Mouse (Mus musculus): Measurements from ENCODE around the gene Trappc6a. TPM values are rescaled to one million over a fixed set of nuclear protein-coding genes. Genes with fewer than 3 reads are reported as not detected.

Trappc6a gene
- polyA plus RNA-seq, 1 experiment from 2014 or later, result 49.3 TPM

DNA sequence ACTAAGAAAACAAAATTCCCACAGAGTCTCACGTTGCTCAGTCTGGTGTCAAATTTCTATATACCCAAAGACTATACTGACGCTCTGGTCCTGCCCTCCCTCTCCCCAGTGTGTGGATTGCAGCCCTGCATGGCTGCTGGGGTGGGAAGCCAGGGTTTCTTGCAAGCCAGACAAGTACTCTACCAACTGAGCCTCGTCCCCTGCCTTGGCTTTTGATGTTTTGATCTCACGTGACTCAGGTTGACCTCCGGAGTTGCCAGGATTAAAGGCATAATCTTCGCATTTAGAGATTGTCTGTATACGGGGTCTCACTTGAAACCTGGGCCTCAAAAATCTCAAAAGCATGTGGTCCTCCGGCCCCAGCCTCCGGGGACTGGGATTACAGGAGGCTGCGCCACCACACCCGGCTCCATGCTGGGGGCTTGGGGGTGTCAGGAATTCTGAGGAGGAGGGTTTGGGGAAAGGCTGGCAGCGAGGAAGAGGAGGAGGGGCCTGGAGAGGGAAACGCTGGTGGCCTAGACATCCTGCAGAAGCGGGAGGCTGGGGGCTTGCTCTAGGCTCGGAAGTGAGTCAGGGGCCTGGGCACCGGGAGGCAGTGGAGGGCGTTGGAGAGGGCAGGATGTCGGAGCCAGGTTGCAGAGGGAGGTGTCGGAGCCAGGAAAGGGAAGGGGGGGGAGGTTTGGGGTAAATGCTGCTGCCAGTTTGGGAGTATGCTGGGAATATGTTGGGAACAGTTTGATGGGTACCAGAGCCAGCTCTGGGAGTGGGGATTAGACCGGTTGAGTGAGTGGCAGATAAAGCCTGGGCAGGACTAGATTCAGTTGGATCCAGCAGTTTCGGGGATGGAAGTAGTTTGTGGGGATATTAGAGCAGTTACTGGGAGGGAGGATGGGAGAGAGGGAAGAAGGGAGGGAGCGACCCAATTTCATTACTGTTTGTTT lies 43.6 kb upstream of the Trappc6a start:
- Histone ChIP-seq H3K9ac (ENCODE audit: low read length) (peak overlapping the region; percentile 7; the same call in 1 of the 2 replicates), H3K27me3 (ENCODE audit: control insufficient read depth, insufficient read depth, low read length) (peaks cover 12% of the 10 kb centered on the region), H3K4me3 (ENCODE audit: low read depth, low read length) (no peak overlapping the region), H3K27ac (ENCODE audit: low read depth, low read length) (peak overlapping the region; percentile 23; the same call in 1 of the 2 replicates), H3K9me3 (ENCODE audit: control insufficient read depth, low read length) (no peaks in the 10 kb centered on the region), H3K36me3 (ENCODE audit: control insufficient read depth, insufficient read depth, low read length) (no peaks in the 10 kb centered on the region), H3K4me2 (ENCODE audit: low read depth) (peak overlapping the region; percentile 10; the same call in 1 of the 2 replicates), H3K4me1 (ENCODE audit: control insufficient read depth, insufficient read depth, low read length) (no peaks in the 10 kb centered on the region)
- ATAC-seq (ENCODE audit: insufficient read depth, low FRiP score, low TSS enrichment) (no peak), DNase-seq (ENCODE audit: low spot score) (no peak)
- WGBS, result 10% methylated on average over 22 of the region's 22 CpGs

DNA sequence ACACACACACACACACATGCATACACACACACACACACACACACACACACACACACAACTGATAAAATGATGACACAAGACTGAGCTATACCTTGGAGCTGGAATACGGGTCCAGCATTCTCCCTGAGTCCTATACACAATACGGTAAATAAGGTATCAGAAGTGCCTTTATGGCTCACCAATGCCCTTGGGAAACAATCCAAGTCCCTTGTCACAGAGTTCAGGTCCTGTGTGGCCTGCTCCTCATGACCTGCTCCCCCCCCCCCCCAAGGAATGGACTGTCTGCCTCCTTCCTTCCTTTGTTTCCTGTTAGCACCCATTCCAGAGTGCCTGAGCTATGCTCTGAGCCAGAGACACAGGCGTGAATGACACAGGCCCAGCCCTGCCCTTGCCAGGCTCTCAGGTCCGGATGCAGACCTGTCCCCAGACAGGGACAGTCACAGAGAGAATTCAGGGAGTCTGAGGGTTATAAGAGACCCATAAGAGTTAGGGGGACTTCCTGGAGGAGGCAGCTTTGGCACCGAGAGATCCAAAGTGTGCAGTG lies 41.5 kb upstream of the Trappc6a start:
- no peaks in the 10 kb centered on the region for H3K36me3 ChIP-seq (ENCODE audit: control insufficient read depth, insufficient read depth, low read length)
- DNase-seq (ENCODE audit: low spot score) (no peak), ATAC-seq (ENCODE audit: insufficient read depth, low FRiP score, low TSS enrichment) (no peak)
- no peak overlapping the region for H3K9ac ChIP-seq (ENCODE audit: low read length)
- 65% methylated on average over 5 of the region's 5 CpGs for WGBS
- no peak overlapping the region for H3K27ac ChIP-seq (ENCODE audit: low read depth, low read length)
- H3K9me3 ChIP-seq (ENCODE audit: control insufficient read depth, low read length), result no peaks in the 10 kb centered on the region
- peaks cover 28% of the 10 kb centered on the region for H3K27me3 ChIP-seq (ENCODE audit: control insufficient read depth, insufficient read depth, low read length)
- no peak overlapping the region for H3K4me2 ChIP-seq (ENCODE audit: low read depth)
- no peaks in the 10 kb centered on the region for H3K4me1 ChIP-seq (ENCODE audit: control insufficient read depth, insufficient read depth, low read length)
- no peak overlapping the region for H3K4me3 ChIP-seq (ENCODE audit: low read depth, low read length)

DNA sequence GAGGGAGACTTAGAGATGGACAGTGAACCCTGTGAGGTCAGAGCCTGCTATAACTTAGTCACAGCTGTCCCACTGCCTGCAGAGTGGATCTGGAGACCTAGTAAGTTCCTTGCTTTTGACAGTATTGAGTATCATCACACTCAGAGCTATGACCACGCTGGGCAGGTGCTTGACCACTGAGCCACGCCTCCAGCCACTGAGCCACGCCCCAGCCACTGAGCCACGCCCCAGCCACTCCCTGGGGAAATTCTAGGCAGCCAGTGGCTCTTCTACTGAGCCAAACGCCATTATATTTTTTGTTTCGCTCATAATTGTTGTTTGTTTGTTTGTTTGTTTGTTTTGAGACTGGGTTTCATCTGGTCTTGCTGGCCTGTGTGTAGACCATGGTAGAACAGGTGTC lies 40.6 kb upstream of the Trappc6a start:
- WGBS, result 46% methylated on average over 6 of the region's 6 CpGs
- H3K4me2 ChIP-seq (ENCODE audit: low read depth), result no peak overlapping the region
- ATAC-seq (ENCODE audit: insufficient read depth, low FRiP score, low TSS enrichment) (no peak), DNase-seq (ENCODE audit: low spot score) (no peak)
- no peak overlapping the region for H3K27ac ChIP-seq (ENCODE audit: low read depth, low read length)
- no peaks in the 10 kb centered on the region for H3K4me1 ChIP-seq (ENCODE audit: control insufficient read depth, insufficient read depth, low read length)
- H3K9ac ChIP-seq (ENCODE audit: low read length), result no peak overlapping the region
- H3K4me3 ChIP-seq (ENCODE audit: low read depth, low read length), result no peak overlapping the region
- no peaks in the 10 kb centered on the region for H3K9me3 ChIP-seq (ENCODE audit: control insufficient read depth, low read length)
- no peaks in the 10 kb centered on the region for H3K36me3 ChIP-seq (ENCODE audit: control insufficient read depth, insufficient read depth, low read length)
- peaks cover 38% of the 10 kb centered on the region for H3K27me3 ChIP-seq (ENCODE audit: control insufficient read depth, insufficient read depth, low read length)

GRCm38 (mm10) chr7:19468279-19468678 lies 39.9 kb upstream of the Trappc6a start:
- no peaks in the 10 kb centered on the region for H3K36me3 ChIP-seq (ENCODE audit: control insufficient read depth, insufficient read depth, low read length)
- no peak overlapping the region for H3K9ac ChIP-seq (ENCODE audit: low read length)
- H3K4me1 ChIP-seq (ENCODE audit: control insufficient read depth, insufficient read depth, low read length), result no peaks in the 10 kb centered on the region
- no peak for DNase-seq (ENCODE audit: low spot score)
- 73% methylated on average over 12 of the region's 12 CpGs for WGBS
- H3K4me3 ChIP-seq (ENCODE audit: low read depth, low read length), result no peak overlapping the region
- ATAC-seq (ENCODE audit: insufficient read depth, low FRiP score, low TSS enrichment), result no peak
- no peak overlapping the region for H3K27ac ChIP-seq (ENCODE audit: low read depth, low read length)
- H3K27me3 ChIP-seq (ENCODE audit: control insufficient read depth, insufficient read depth, low read length), result peaks cover 44% of the 10 kb centered on the region
- no peaks in the 10 kb centered on the region for H3K9me3 ChIP-seq (ENCODE audit: control insufficient read depth, low read length)
- no peak overlapping the region for H3K4me2 ChIP-seq (ENCODE audit: low read depth)

DNA sequence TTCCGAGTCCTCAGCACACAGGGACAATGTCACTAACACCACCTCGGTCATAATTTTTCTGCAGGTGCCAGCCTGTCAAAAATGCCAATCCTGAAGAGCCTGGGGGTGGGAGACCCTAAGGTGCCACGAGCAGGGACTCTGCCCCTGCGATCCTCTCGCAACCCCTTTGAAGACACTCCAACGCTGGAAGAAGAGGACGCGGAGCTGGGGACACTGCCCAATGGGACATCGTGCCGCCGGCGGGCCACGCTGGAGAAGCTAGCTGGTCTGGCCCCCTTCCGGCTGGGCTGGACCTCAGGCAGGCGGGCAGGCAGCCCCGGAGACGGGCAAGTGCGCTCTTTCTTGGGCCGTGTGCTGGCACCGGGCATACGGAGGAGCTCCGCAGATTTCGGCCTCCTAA lies 38.8 kb upstream of the Trappc6a start:
- H3K9me3 ChIP-seq (ENCODE audit: control insufficient read depth, low read length), result no peaks in the 10 kb centered on the region
- WGBS, result 21% methylated on average over 23 of the region's 23 CpGs
- peaks cover 55% of the 10 kb centered on the region for H3K27me3 ChIP-seq (ENCODE audit: control insufficient read depth, insufficient read depth, low read length)
- no peak overlapping the region for H3K4me3 ChIP-seq (ENCODE audit: low read depth, low read length)
- H3K4me1 ChIP-seq (ENCODE audit: control insufficient read depth, insufficient read depth, low read length), result peaks cover 3% of the 10 kb centered on the region; the same call in 1 of the 2 replicates
- H3K4me2 ChIP-seq (ENCODE audit: low read depth), result no peak overlapping the region
- no peaks in the 10 kb centered on the region for H3K36me3 ChIP-seq (ENCODE audit: control insufficient read depth, insufficient read depth, low read length)
- H3K27ac ChIP-seq (ENCODE audit: low read depth, low read length), result no peak overlapping the region
- H3K9ac ChIP-seq (ENCODE audit: low read length), result no peak overlapping the region; the same call in 1 of the 2 replicates
- DNase-seq (ENCODE audit: low spot score) (no peak), ATAC-seq (ENCODE audit: insufficient read depth, low FRiP score, low TSS enrichment) (no peak)

DNA sequence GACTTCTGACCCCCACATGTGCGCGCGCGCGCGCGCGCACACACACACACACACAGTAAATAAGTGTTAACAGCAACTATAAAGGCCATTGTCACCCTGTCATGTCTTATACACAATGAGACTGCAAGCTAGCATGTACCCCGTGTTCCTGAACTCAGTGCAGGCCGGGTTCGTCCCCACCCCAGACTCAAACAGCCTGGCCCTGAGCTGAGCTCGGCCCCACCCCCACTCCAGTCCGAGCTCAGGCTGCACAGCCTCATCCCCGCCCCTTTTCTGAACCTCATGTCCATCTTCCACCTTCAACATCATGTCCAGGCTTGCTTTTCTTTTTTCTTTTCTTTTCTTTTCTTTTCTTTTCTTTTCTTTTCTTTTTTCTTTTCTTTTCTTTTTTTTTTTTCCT lies 37.9 kb upstream of the Trappc6a start:
- H3K27ac ChIP-seq (ENCODE audit: low read depth, low read length), result no peak overlapping the region
- H3K9ac ChIP-seq (ENCODE audit: low read length), result no peak overlapping the region
- H3K9me3 ChIP-seq (ENCODE audit: control insufficient read depth, low read length), result no peaks in the 10 kb centered on the region
- H3K4me3 ChIP-seq (ENCODE audit: low read depth, low read length), result no peak overlapping the region
- DNase-seq (ENCODE audit: low spot score) (no peak), ATAC-seq (ENCODE audit: insufficient read depth, low FRiP score, low TSS enrichment) (no peak)
- peaks cover 4% of the 10 kb centered on the region; the same call in 1 of the 2 replicates for H3K4me1 ChIP-seq (ENCODE audit: control insufficient read depth, insufficient read depth, low read length)
- H3K27me3 ChIP-seq (ENCODE audit: control insufficient read depth, insufficient read depth, low read length), result peaks cover 61% of the 10 kb centered on the region
- WGBS, result 21% methylated on average over 14 of the region's 14 CpGs
- no peaks in the 10 kb centered on the region for H3K36me3 ChIP-seq (ENCODE audit: control insufficient read depth, insufficient read depth, low read length)
- no peak overlapping the region for H3K4me2 ChIP-seq (ENCODE audit: low read depth)

DNA sequence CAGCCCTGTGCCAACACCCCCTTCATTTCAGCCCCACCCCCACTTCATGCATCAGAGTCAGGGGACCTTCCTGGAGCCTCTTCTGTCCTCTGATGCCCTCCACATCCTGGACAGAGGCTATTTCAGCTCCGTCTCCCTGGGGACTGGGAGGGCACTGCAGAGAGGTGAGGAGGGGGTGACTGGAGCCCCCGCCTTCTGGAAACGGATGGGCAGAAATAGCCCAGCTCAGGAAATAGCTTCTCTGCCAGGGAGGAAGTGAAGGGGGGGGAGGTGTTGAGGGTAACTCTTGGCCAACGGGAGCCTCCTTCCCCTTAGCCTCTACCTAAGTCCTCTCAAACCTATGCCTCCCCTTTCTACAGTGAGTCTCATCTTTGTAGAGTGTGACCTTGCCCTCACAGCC lies 35.8 kb upstream of the Trappc6a start:
- Histone ChIP-seq H3K9ac (ENCODE audit: low read length) (no peak overlapping the region), H3K4me1 (ENCODE audit: control insufficient read depth, insufficient read depth, low read length) (peaks cover 4% of the 10 kb centered on the region; the same call in 1 of the 2 replicates), H3K4me3 (ENCODE audit: low read depth, low read length) (no peak overlapping the region), H3K27ac (ENCODE audit: low read depth, low read length) (no peak overlapping the region), H3K27me3 (ENCODE audit: control insufficient read depth, insufficient read depth, low read length) (peaks cover 67% of the 10 kb centered on the region), H3K36me3 (ENCODE audit: control insufficient read depth, insufficient read depth, low read length) (no peaks in the 10 kb centered on the region), H3K4me2 (ENCODE audit: low read depth) (no peak overlapping the region), H3K9me3 (ENCODE audit: control insufficient read depth, low read length) (no peaks in the 10 kb centered on the region)
- ATAC-seq (ENCODE audit: insufficient read depth, low FRiP score, low TSS enrichment), result no peak
- WGBS, result 49% methylated on average over 4 of the region's 4 CpGs
- DNase-seq (ENCODE audit: low spot score), result no peak

- ATAC-seq (ENCODE audit: insufficient read depth, low FRiP score, low TSS enrichment) (peak; percentile 85), DNase-seq (ENCODE audit: low spot score) (peak; percentile 85)
- Histone ChIP-seq H3K27me3 (ENCODE audit: control insufficient read depth, insufficient read depth, low read length) (peaks cover 65% of the 10 kb centered on the region), H3K4me3 (ENCODE audit: low read depth, low read length) (peak overlapping the region; percentile 49), H3K27ac (ENCODE audit: low read depth, low read length) (no peak overlapping the region), H3K36me3 (ENCODE audit: control insufficient read depth, insufficient read depth, low read length) (no peaks in the 10 kb centered on the region), H3K9ac (ENCODE audit: low read length) (peak overlapping the region; percentile 63), H3K9me3 (ENCODE audit: control insufficient read depth, low read length) (no peaks in the 10 kb centered on the region), H3K4me1 (ENCODE audit: control insufficient read depth, insufficient read depth, low read length) (peaks cover 6% of the 10 kb centered on the region; the same call in 1 of the 2 replicates), H3K4me2 (ENCODE audit: low read depth) (peak overlapping the region; percentile 72)
- under 1% methylated on average over 71 of the region's 89 CpGs for WGBS
Measured at GRCm38 (mm10) chr7:19473875-19474443, 34.2 kb upstream of the Trappc6a start.
